Mouse (Mus musculus) embryonic stem cell, embryonic (primary cell): ENCODE measurements around the gene Htra3.

ENCODE experiments used
- CTCF ChIA-PET, 4 experiments: fragments of 300-600 bp in 2 of 4; fragments of 350-600 bp in 2 of 4; sonication (Branson Sonifier 250); formaldehyde crosslinking; loops; one replicate each; lab custom pipeline; 2022; ENCODE audit warnings: inconsistent platforms in 2 of 4; lab: Charles Lee
- POLR2A ChIA-PET, 4 experiments: fragments of 300-600 bp in 2 of 4; fragments of 350-600 bp in 2 of 4; sonication (Branson Sonifier 250); formaldehyde crosslinking; loops; one replicate each; lab custom pipeline; 2022; ENCODE audit warnings: antibody characterized with exemption in 4 of 4, inconsistent platforms in 1 of 4; lab: Charles Lee

The Htra3 gene

DNA sequence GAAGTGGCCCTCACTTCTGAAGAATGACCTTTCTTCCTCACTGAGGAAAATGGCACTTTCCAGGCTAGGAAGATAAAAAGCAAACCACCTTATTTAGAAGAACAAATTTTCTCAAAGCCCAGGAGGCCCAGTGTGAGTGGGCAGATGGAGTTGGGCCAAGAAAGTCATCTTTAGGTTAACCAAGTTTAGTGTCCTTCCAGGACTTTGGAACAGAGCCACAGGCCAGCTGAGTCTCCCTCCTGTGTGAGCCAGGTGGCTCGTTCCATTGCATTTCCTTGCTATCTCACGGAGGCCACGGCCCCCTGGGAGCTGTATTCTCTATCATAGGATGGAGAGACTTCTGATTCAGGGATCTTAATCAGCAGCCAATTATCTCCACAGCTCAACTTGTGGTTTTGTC lies 31.3 kb upstream of the Htra3 start:
- ChIA-PET POLR2A (interaction anchor here in 3 of 4 experiments (0.5 to 3.0 kb wide), 19 partner anchors 10 to 204 kb away, joined by 3 to 13 read pairs (median 4); partner anchors contain the start of genes Trmt44 (in 2 of the 3) and Acox3 (in 1 of the 3)), CTCF (interaction anchor here in 3 of 4 experiments (1.0 to 3.1 kb wide), 6 partner anchors 10 to 147 kb away, joined by 3 to 36 read pairs (median 4); no protein-coding TSS in a partner anchor)

DNA sequence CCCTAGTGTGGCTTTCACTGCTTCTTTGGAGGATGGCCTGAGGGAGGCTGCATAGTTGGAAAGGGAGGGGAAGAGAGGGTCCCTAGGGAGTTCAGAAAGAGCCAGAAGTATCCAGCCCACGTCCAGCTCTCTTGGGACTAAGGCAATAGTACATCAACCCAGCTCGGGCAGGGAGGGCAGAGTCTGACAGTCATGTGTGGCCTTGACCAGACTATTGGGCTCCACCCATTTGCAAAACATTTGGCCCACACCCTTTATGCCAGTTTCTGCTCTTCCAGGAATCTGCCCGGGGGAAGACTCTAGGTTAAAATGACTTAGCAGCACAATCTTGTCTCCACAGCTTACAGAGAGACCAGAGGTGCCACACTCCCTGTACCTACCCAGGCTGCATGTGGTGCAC lies 30.9 kb upstream of the Htra3 start:
- CTCF ChIA-PET: interaction anchor here in 3 of 4 experiments (1.0 to 3.1 kb wide), 9 partner anchors 10 to 148 kb away, joined by 3 to 36 read pairs (median 4); no protein-coding TSS in a partner anchor
- POLR2A ChIA-PET: interaction anchor here in 3 of 4 experiments (0.6 to 3.0 kb wide), 25 partner anchors 8 to 204 kb away, joined by 3 to 20 read pairs (median 5); partner anchors contain the start of genes Trmt44 (in 3 of the 3) and Acox3 (in 1 of the 3)

DNA sequence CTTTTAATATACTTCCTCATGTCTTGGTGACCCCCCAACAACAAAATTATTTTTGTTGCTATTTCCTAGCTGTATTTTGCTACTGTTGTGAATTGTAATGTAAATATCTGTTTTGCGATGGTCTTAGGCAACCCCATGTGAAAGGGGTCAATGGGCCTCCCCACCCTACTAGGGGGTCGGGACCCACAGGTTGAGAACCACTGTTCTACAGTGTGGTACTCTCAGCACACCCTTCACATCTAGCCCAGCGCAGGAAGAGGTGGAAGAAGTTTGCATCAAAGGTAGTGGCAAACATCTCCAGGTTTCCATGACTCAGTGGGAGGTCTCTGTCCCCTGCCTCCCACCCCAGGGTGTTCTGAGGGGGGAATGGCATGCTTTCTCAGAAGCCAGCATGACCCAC lies 25.8 kb upstream of the Htra3 start:
- ChIA-PET POLR2A (interaction anchor here in 2 of 4 experiments (0.7 to 1.4 kb wide), 5 partner anchors 10 to 129 kb away, joined by 3 to 5 read pairs (median 4); partner anchors contain the start of gene Ablim2 (in 1 of the 2)), CTCF (interaction anchor here in 3 of 4 experiments (1.0 to 5.9 kb wide), 5 partner anchors 8 to 90 kb away, joined by 4 to 82 read pairs (median 6); no protein-coding TSS in a partner anchor)

DNA sequence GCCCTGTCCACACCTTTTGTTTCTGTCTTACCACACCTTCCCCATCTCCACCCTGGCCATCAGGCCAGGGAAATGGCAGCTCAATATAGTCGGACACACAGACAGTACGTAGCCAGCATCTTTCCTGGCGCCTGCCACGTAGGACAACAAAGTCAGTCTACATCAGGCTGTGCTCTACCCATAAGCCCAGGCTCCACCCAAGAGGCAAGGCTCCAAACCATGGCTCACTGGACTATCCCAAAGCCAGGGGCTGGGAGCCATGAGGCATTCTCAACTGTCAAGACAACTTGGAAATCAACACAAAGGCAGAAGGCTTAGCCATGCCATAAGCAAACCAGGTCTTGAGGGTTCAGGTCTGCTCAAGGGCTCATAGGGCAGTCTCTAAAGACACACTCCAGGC lies 24.2 kb upstream of the Htra3 start:
- ChIA-PET CTCF (interaction anchor here in 2 of 4 experiments (1.0 to 5.9 kb wide), 3 partner anchors 10 kb away, joined by 7 to 82 read pairs (median 12); no protein-coding TSS in a partner anchor), POLR2A (interaction anchor here in 3 of 4 experiments (0.6 to 1.4 kb wide), 5 partner anchors 14 to 38 kb away, joined by 3 to 4 read pairs (median 3); partner anchors contain the start of gene Sh3tc1 (in 1 of the 3))

DNA sequence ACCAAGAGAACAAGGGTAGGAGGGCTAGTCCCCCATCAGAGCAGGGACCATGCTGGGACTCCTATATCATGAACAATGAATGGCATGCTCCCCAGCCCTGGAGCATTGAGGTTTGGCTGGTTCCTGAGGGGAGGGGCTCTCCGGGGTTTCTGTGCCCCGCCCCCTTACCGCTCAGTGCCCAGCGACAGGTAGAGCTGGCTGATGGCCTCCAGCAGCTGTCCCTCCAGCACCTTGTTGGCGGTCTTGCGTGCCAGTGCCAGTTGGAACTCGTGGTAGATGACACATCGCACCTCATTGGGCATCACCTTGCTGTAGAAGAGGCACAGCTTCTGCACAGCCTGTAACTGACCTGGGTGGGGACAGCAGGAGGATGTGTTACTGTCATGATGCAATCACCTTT lies 23.6 kb upstream of the Htra3 start:
- CTCF ChIA-PET: interaction anchor here in 2 of 4 experiments (1.0 to 5.9 kb wide), 2 partner anchors 10 to 11 kb away, joined by 7 to 82 read pairs; no protein-coding TSS in a partner anchor
- POLR2A ChIA-PET: interaction anchor here in 3 of 4 experiments (0.6 to 5.3 kb wide), 7 partner anchors 10 to 52 kb away, joined by 3 to 27 read pairs (median 3); partner anchors contain the start of gene Sh3tc1 (in 1 of the 3)

DNA sequence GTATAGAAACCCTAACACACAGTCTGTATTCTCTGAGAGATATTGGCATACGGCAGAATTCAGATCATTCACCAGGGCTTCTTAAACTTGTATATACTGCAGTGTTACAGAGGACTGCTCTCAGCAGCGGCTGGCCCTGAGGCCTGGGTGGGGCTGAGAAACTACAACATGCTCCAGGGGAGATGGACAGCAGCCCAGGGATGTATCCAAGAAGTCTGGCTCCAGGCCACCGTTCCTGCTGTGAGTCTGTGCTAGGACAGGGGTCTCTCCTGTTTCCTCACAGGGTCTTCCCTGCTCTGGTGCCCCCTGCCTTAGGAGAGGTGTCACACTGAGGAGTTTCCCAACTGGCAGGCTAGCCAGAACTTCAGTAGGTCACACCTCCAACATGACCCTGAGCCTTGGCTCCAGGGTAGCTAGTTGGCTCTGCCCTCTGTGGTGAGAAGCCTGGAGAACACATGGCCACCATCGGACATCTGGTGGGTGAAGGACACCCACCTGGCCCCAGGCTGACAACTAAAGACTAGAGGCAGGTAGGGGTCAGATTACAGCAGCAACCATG lies 23.1 kb upstream of the Htra3 start:
- CTCF ChIA-PET: interaction anchor here (0.7 to 5.9 kb wide), 10 partner anchors 11 to 155 kb away, joined by 3 to 82 read pairs (median 26); no protein-coding TSS in a partner anchor
- POLR2A ChIA-PET: interaction anchor here in 3 of 4 experiments (0.5 to 5.3 kb wide), 7 partner anchors 7 to 62 kb away, joined by 3 to 27 read pairs (median 8); partner anchors contain the start of genes Ablim2 (in 1 of the 3) and Sh3tc1 (in 1 of the 3)

DNA sequence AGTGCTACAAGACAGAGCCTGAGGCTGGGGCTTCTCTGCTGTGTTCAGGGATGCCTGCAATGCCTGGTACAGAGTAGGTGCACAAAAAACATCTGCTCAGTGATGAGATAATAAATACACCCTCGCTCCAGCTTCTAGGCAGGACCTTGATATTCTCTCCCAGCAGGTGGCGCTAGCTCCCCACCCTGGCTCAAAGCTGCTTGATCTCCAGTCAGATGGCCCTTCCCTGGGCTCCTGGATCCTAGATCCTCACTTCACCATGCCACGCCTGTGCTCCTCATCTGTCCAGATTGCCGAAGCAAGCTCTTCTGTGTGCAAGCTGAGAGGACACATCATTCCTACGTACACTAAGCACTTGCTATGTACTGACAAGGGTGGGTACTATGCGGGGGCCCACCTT lies 21.5 kb upstream of the Htra3 start:
- ChIA-PET CTCF (interaction anchor here (0.5 to 5.9 kb wide), 95 partner anchors 8 to 449 kb away, joined by 3 to 82 read pairs (median 4); partner anchors contain the start of genes Ablim2 (in 4 of the 4), Htra3 (in 3 of the 4), Acox3 (in 1 of the 4) and Cpz (in 1 of the 4)), POLR2A (interaction anchor here (0.6 to 5.3 kb wide), 29 partner anchors 9 to 165 kb away, joined by 3 to 27 read pairs (median 3); partner anchors contain the start of genes Ablim2 (in 2 of the 4), Sh3tc1 (in 2 of the 4) and Acox3 (in 1 of the 4))

DNA sequence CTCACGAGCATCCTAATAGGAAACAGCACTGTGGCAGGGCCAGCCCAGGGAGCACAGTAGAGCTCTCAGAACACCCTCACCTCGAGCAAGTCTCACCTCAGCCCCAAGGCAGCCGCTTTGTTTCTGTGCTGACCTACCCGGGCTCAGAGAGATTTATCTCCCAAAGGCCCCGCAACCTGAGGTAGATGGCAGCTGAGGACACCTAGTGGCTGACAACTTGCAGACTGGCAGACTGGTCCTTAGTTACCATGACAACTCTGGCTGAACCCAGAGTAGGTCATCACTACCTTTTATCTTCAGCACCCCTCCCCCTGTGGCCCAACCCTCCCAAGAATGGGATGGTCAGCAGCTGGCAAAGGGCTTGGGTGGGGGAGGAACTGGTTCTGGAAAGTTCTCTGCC lies 16.2 kb upstream of the Htra3 start:
- ChIA-PET POLR2A (interaction anchor here in 3 of 4 experiments (0.6 to 1.3 kb wide), 5 partner anchors 11 to 175 kb away, joined by 3 to 6 read pairs (median 3); partner anchors contain the start of gene Ablim2 (in 1 of the 3)), CTCF (interaction anchor here in 3 of 4 experiments (0.6 to 2.1 kb wide), 15 partner anchors 11 to 100 kb away, joined by 3 to 7 read pairs (median 4); partner anchors contain the start of gene Ablim2 (in 1 of the 3))

DNA sequence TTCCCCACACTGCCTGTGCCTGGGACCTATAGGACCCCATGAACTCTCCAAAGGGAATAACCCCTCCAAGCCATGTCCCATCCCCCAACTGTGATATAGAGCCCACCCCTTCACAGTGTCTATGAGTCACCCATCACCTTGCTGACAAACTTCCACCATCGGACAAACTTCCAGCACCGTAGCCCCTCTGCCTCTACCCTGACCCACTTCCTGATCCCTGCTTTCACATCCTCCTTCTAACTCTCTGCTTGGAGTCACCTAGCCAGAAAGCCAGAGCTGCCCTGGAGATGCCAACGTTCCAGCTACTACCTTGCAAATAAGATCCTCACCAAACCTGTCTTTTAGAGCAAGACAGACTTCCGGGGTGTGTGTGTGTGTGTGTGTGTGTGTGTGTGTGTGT lies 14.1 kb upstream of the Htra3 start:
- ChIA-PET CTCF (interaction anchor here in 3 of 4 experiments (0.7 to 2.1 kb wide), 5 partner anchors 20 to 972 kb away, joined by 3 to 7 read pairs (median 4); no protein-coding TSS in a partner anchor), POLR2A (interaction anchor here in 2 of 4 experiments (0.9 to 1.2 kb wide), 2 partner anchors 24 to 117 kb away, joined by 3 to 18 read pairs; no protein-coding TSS in a partner anchor)

DNA sequence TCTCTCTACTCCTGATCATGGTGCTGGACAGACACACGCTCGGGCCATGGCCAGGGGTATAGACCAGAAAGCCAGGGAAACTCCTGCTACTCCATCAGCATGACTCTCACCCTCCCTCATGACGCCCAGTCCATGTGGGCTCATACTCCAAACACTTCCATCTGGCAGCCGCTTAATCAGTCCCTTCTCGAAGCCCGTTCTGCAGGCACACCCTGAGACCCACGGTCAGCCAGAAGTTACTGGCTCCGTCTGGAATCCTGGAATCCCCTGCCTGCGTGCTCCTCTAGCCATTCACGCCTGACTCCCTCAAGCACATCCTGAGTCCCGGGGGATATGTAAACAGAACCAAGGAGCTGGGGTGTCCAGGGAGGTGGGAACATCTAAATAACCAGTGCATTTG lies 11.7 kb upstream of the Htra3 start:
- POLR2A ChIA-PET: interaction anchor here in 2 of 4 experiments (0.9 to 1.6 kb wide), 2 partner anchors 10 to 18 kb away, joined by 3 read pairs; no protein-coding TSS in a partner anchor
- CTCF ChIA-PET: interaction anchor here in 2 of 4 experiments (0.5 to 1.6 kb wide), 4 partner anchors 9 to 66 kb away, joined by 3 to 4 read pairs (median 3); partner anchors contain the start of gene Ablim2 (in 1 of the 2)

DNA sequence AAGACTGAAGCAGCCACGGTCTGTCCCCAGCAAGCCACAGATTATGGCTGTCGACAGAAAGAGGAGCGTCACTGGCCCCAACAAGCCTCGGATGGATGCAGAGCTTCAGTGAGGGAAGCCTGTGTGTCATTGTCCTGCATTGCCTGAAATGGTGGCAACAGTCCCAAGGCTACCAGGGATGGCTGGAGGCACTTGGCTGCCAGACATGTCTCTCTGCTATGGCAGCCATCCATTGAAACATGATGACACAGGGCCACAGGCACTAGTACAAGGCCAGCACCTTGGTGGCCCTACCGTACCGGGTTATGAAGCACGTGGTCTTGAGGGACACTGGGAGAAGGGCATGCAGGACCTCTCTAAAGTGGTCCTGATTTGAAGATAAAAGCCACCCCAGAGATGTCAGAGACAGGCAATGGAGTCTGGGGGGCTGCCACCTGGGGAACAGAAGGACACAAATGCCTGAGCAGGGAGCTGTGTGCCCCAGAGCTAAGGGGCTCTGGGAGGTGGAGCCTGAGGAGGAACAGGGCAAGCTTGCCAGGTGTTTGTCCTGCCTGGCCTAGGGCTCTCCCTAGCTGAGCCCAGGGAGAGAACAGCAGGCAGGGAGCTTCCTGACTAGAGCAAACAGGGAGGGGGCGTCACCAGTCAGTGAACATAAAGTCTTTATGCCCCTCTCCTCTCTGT lies 11.0 kb upstream of the Htra3 start:
- ChIA-PET CTCF (interaction anchor here (0.6 to 1.6 kb wide), 6 partner anchors 10 to 329 kb away, joined by 3 to 4 read pairs (median 3); no protein-coding TSS in a partner anchor), POLR2A (interaction anchor here in 2 of 4 experiments (0.9 to 1.6 kb wide), 3 partner anchors 10 to 142 kb away, joined by 3 read pairs; no protein-coding TSS in a partner anchor)

DNA sequence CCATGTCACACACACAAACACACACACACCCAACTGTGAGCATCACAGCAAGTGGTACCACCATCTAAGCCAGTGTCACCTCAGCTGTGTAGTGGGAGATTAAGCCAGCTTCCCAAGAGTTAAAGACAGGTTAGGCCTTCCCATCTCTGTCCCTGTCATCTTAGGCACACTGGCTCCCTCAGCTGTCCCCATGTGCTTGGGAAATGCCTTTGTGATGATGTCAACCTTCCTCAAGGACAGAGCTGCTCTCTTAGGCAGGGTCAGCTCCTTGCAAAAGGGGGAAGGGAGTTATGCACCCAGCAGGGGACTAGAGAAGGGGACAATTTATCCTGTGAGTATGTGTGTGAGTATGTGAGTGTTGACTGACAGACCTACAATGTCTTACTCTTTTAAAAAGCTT lies 9.8 kb upstream of the Htra3 start:
- ChIA-PET POLR2A (interaction anchor here in 3 of 4 experiments (0.9 to 1.6 kb wide), 6 partner anchors 19 to 143 kb away, joined by 3 to 6 read pairs (median 4); partner anchors contain the start of gene Trmt44 (in 1 of the 3)), CTCF (interaction anchor here (0.6 to 1.7 kb wide), 8 partner anchors 11 to 1196 kb away, joined by 3 to 9 read pairs (median 4); no protein-coding TSS in a partner anchor)

DNA sequence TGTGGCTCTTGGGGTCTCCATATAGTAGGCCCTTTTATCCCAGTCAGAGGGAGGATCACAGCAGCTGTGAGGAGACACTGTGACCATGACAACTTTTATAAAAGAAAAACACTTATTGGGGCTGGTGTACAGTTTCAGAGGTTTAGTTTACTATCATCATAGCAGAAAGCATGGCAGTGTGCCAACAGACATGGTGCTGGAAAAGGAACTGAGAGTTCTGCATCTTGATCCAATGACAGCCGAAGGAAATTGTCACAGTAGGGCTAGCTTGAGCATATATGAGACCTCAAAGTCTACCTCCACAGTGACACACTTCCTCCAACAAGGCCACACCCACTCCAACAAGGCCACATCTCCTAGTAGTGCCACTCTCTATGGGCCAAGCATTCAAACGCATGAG lies 9.3 kb upstream of the Htra3 start:
- ChIA-PET CTCF (interaction anchor here in 2 of 4 experiments (0.8 to 1.7 kb wide), 3 partner anchors 12 to 93 kb away, joined by 3 to 9 read pairs (median 4); no protein-coding TSS in a partner anchor), POLR2A (interaction anchor here in 2 of 4 experiments (1.0 to 1.4 kb wide), 3 partner anchors 19 to 113 kb away, joined by 3 to 4 read pairs (median 4); partner anchors contain the start of gene Trmt44 (in 1 of the 2))

DNA sequence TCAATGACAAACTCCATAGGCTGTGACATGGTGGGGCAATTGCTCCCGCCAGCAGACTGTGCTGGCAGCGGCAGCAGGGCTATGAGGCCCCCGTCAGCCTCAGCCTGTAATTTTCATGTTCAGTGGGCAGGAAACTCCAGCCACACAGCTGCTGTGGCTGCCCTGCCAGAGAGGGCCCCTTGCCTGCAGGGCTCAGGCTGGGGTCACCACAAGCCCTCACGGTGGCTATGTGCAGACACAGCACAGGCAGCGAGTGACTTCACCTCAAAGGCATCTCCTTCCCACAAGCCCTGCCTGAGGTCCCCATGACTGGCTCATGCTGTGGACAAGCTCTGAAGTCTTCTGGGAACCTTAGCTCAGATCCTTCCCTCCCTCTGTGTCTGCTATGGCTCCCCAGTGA lies 7.5 kb upstream of the Htra3 start:
- ChIA-PET CTCF (interaction anchor here in 3 of 4 experiments (1.1 to 1.5 kb wide), 4 partner anchors 14 to 157 kb away, joined by 3 to 9 read pairs (median 3); no protein-coding TSS in a partner anchor), POLR2A (interaction anchor here in 1 of 4 experiments (1.0 to 1.3 kb wide), 2 partner anchors 10 to 23 kb away, joined by 3 read pairs; no protein-coding TSS in a partner anchor)

DNA sequence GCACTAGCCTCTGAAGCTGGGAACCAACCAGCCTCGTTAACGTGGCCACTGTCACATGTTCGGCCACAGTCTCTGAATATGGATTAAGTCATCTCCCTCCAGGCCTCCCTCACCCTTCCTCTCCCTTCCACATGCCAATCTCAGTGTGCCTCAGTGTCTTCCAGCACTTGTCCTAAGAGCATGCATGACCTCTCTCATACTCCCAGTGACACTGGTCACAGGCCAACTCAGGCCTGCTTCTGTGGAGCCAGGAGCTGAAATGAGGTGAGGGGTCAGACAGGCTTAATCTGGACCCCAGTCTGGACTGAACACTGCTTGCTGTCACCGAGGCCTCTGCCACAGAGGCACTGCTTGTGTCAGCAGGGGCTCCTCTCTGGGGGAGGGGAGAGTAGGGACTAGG lies 6.8 kb upstream of the Htra3 start:
- CTCF ChIA-PET: interaction anchor here in 2 of 4 experiments (0.6 to 1.2 kb wide), 2 partner anchors 156 to 1094 kb away, joined by 3 to 5 read pairs; no protein-coding TSS in a partner anchor

DNA sequence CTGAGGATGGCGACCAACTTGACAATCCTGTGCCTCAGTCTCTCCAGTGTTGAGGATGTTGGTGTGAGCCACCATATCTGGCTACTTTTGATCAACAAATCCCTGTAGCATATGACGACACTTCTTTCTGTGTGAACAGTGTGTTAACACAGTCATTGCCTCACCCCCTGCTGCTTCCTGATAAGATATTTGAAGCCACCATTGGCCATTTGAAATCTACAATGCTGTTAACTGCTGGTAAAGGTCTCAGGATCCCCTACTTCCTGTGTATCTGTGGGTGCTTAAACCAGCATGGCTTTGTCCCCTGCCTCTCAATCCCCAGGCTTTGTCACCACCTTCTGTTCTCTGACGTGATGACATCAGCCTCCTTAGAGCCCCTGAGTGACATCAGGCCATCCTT lies 5.5 kb upstream of the Htra3 start:
- POLR2A ChIA-PET: no interaction called here
- CTCF ChIA-PET: interaction anchor here in 1 of 4 experiments (0.5 kb wide), 1 partner anchor 91 kb away, joined by 7 read pairs; no protein-coding TSS in a partner anchor

More for the DNA sequence above, 6.8 kb upstream of the Htra3 start:
- POLR2A ChIA-PET: interaction anchor here in 1 of 4 experiments (1.0 kb wide), 1 partner anchor 10 kb away, joined by 3 read pairs; no protein-coding TSS in a partner anchor
